14 mouse cellular contexts compared by ENCODE assay signal in genomic region chr4:127413997-127414964, GRCm38 (mm10). TPM values are rescaled to one million over a fixed set of nuclear protein-coding genes. Genes with fewer than 3 reads are reported as not detected.
DNase-seq lines count a peak whose midpoint lies in the region; ATAC-seq lines count a peak whose summit lies in the region.
"Had no signal": no experiment of that assay in that cellular context is flagged by ENCODE, and none has a peak within 500 bp of the region (broad histone marks: within the 10 kb centered on the region; RNA-seq: fewer than 3 reads in every experiment).

No protein-coding gene starts in this region.

- H3K27me3 ChIP-seq in hindbrain, embryonic 10.5 days (ENCODE audit: insufficient read depth, poor library complexity, severe bottlenecking) = peaks cover 6% of the 10 kb centered on the region
- no peaks in the 10 kb centered on the region; the same call in 1 of the 2 replicates for H3K27me3 ChIP-seq in hindbrain, embryonic 16.5 days (replicated peaks; ENCODE audit: control insufficient read depth, insufficient read depth, low read length)

- no peaks in the 10 kb centered on the region for H3K9me3 ChIP-seq in hindbrain, embryonic 10.5 days
- H3K9me3 ChIP-seq in hindbrain, embryonic 16.5 days (ENCODE audit: control insufficient read depth, low read length) = no peaks in the 10 kb centered on the region

- WGBS in hindbrain, embryonic 10.5 days = 31% methylated on average over 14 of the region's 14 CpGs
- WGBS in hindbrain, embryonic 16.5 days = 21% methylated on average over 14 of the region's 14 CpGs

- H3K27ac ChIP-seq in hindbrain, embryonic 10.5 days = peak overlapping the region; percentile 75
- H3K27ac ChIP-seq in hindbrain, embryonic 16.5 days (ENCODE audit: low read depth, low read length) = no peak overlapping the region

- no peak for ATAC-seq in hindbrain, embryonic 16.5 days
- ATAC-seq in megakaryocyte progenitor cell, adult 5-6 weeks (replicated peaks; ENCODE audit: poor library complexity) = no peak

- no peak overlapping the region for H3K9ac ChIP-seq in hindbrain, embryonic 16.5 days (ENCODE audit: low read depth, low read length)

- no peak overlapping the region for H3K4me2 ChIP-seq in hindbrain, embryonic 16.5 days (ENCODE audit: low read length)

- H3K4me1 ChIP-seq in hindbrain, embryonic 10.5 days (replicated peaks) = peaks cover 65% of the 10 kb centered on the region
- H3K4me1 ChIP-seq in hindbrain, embryonic 16.5 days (ENCODE audit: control insufficient read depth, insufficient read depth, low read depth, low read length) = peaks cover 17% of the 10 kb centered on the region

- peak; percentile 53 for DNase-seq in hindbrain, embryonic 10.5 days (ENCODE audit: low spot score)
- DNase-seq in MN1 (ENCODE audit: low spot score) = peak; percentile 83
- DNase-seq in embryo, embryonic 9.5 days (ENCODE audit: extremely low spot score) = peak; percentile 17
- DNase-seq in mesoderm, embryonic 11.5 days (ENCODE audit: low read depth, low spot score) = peak; percentile 31
- DNase-seq in left cerebral cortex, adult 11 months (ENCODE audit: low spot score) = no peak
- DNase-seq: cerebellum, postnatal 25 days; gastrocnemius, postnatal 36 days; kidney, adult 8-10 months; thymus, adult 2 months had no signal

- no peaks in the 10 kb centered on the region for H3K36me3 ChIP-seq in hindbrain, embryonic 10.5 days
- no peaks in the 10 kb centered on the region for H3K36me3 ChIP-seq in hindbrain, embryonic 16.5 days (ENCODE audit: control insufficient read depth, insufficient read depth, low read length)

- H3K4me3 ChIP-seq in hindbrain, embryonic 10.5 days = no peak overlapping the region
- no peak overlapping the region for H3K4me3 ChIP-seq in hindbrain, embryonic 16.5 days (ENCODE audit: low read length)

RNA-seq across cellular contexts. Expression of gene Gjb5, which starts 56.3 kb away (rescaled TPM):
- polyA plus RNA-seq in hindbrain, embryonic 10.5 days (2016; fragmentation: Nextera tagmentation; extraction: Ambion mirVana) = 0.85 and 2.1 TPM in 2 replicates
- 0.20 and 0.34 TPM in 2 replicates for polyA plus RNA-seq in hindbrain, embryonic 16.5 days (2015; fragmentation: Nextera tagmentation; extraction: Ambion mirVana)
- total RNA-seq in megakaryocyte progenitor cell, adult 5-6 weeks (2015) = not detected in 2 replicates
- not detected in 2 replicates for total RNA-seq in megakaryocyte progenitor cell, adult 5-6 weeks (2017)
- total RNA-seq: layer of hippocampus, adult 8-10 months; liver, adult 2 months had no signal
- polyA plus RNA-seq: liver, adult 2 months; neural tube, embryonic 14.5 days had no signal
